Mouse (Mus musculus): ENCODE results near the gene Rps11.
"Not testable (repeated sequence)": the region's sequence is repeated elsewhere in the genome, so short reads cannot be mapped to it uniquely, and the experiment has no call there.

Gene Rps11

DNA sequence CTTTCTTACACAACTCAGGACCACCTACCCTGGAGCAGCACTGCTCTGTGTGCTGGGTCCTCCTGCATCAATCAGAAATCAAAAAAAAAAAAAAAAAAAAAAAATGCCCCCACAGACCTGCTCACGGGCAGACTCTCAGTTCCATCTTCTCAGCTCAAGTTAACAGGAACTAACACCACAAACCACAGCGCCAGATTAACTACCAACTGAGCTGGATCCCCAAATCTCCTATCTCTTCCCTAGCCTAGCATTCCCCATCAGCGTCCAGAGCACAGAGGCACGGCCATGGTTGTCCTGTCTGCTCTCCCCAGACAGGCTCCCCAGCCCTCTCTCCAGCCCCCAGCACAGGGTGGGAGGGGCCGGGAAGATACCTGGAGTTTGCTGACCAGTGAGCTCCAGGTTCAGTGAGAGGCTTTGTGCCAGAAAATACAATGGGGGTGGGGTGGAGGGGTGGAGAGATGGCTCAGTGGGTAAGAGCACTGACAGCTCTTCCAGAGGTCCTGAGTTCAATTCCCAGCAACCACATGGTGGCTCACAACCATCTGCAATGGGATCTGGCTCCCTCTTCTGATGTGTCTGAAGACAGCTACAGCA lies 17.1 kb downstream of the Rps11 start:
- no peak for DNase-seq

GRCm38 (mm10) chr7:45106441-45106840 lies 17.8 kb downstream of the Rps11 start:
- DNase-seq: no peak

DNA sequence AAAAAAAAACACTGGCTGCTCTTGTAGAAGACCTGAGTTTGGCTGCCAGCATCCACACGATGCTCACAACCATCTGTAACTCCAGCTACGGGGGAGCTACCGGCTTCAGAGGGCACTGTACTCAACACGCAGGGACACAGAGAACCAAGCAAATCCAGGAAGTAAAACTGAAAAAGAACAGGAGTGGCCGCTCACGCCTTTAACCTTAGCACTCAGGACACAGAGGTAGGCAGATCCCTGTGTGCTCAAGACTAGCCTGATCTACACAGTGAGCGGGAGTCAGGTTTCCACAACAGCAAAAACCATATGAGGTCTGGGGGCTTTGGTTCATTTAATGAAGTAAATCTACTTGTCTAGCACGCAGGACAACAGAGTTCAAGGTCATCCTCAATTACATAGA lies 18.7 kb downstream of the Rps11 start:
- no peak for DNase-seq

- DNase-seq: no peak
Observed at GRCm38 (mm10) chr7:45104941-45105340, 19.3 kb downstream of the Rps11 start.

DNA sequence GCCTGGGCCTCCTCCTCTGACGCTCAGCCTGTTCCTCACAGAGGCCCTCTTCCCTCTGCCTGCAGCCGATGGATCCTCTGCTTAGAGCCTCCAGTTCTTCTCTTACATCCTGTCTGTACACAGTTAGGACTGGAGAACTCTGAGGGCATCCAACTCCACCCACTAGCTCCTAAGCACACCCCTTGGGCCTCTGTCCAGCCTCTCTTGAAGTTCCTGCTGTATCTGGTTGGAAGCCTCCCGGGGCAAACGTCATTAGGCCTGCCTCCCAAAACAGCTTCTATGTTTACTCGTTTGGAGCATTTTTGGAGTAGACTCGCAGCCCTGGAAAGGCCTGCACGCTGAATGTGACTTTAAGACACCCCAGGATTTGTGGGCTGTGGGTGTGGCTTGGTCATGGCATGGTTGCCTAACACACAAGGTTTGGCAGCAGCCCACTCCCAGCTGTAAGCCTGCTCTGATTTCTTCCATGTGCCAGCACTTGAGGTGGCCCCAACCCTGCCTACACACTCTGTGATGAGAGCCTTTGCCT lies 20.5 kb downstream of the Rps11 start, which contains the start of gene Fcgrt:
Gene Fcgrt (minus strand): TSS at position 200 of the 529 bp plus-strand sequence.
- no peak for DNase-seq

DNA sequence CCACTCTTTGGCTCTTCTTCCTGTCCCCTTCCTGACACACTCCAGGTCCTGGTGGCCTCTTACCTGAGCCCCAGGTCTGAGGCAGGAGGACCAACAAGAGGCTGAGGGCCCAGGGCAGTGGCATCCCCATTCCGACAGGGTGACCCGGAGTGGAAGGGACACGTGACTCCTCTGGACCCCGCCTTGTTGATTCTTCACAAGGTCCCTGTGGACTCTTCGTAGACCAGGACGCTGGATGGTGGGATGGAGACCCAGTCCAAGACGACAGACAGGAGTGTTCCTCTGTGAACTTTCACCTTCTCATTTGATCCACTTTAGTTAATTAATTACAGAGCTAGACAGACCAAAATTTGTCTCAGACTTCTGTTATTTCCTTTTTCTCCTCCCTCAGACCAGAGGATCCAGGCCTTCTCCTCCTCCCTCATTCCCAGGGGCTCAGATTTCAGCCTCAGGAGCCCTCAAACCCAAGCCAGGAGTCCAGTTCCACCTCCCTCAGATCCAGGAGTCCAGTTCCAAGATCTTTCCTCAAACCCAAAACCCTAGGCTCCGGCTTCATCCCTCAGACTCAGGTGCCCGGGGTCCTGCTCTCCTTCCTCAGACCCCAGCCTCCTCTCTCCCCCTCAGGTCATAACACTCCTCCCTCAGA lies 21.2 kb downstream of the Rps11 start:
- DNase-seq: no peak

- no peak for DNase-seq
Observed at GRCm38 (mm10) chr7:45102441-45102840, 21.8 kb downstream of the Rps11 start.

DNA sequence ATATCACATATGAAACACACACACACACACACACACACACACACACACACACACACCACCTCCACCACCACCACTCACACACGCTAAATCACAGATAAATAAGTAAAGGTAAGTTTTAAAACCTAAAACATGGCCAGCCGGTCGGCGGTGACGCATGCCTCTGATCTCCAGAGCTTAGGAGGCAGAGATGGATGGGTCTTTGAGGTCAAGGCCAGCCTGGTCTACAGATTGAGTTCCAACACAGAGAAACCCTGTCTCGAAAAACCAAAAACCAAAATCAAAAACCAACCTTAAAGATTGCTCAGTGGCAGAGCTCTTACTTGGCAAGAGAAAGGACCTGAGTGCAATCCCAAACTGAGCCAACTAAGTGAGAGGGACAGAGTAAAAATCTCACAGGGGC lies 24.2 kb downstream of the Rps11 start:
- DNase-seq: no peak

DNA sequence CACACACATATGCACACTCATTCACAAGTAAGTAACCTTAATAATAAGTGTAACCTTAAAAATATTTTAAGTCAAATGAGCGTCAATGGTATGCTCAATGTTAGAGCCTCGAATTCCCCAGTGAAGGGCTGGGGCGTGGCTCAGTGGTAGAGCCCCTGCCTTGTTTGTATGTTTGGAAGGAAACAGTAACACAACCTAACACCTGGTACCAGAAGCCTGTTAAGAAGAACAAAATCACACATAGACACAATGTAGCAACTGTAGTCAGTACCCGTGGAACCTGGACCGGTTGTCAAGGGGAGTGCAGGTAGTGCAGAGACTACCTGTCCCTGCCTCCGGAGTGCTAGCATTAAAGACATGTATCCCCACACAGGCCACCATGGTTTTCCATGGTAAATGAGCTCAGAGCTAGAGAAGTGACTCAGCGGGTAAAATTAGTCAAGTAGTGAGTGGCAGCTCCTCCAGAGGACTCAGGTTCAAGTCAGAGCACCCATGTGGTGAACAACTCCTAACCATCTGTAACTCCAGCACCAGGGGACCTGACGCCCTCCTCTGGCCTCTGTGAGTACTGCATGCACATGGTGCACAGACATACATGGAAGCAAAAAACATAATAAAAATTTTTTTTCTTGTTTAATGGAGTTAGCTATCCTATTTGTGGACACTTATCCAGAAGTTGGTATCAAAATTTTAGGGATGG lies 25.5 kb downstream of the Rps11 start:
- DNase-seq: no peak

- DNase-seq: no peak
Observed at GRCm38 (mm10) chr7:45097479-45097878, 26.8 kb downstream of the Rps11 start.

DNA sequence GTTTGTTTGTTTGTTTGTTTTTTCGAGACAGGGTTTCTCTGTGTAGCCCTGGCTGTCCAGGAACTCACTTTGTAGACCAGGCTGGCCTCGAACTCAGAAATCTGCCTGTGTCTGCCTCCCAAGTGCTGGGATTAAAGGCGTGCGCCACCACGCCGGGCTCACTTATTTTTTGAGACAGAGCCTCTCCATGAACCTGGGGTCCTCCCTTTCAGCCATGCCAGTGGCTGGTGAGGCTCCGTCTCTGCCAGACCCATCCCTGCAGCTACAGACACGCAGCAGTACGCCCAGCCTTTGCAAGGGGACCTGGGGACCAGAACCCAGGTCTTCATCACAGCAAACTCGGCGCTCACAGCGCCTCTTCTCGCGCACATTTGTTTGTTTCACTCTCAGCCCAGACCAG lies 28.3 kb downstream of the Rps11 start:
- not testable (repeated sequence) for DNase-seq

- DNase-seq: no peak
Observed at GRCm38 (mm10) chr7:45095367-45095766, 28.9 kb downstream of the Rps11 start.

DNA sequence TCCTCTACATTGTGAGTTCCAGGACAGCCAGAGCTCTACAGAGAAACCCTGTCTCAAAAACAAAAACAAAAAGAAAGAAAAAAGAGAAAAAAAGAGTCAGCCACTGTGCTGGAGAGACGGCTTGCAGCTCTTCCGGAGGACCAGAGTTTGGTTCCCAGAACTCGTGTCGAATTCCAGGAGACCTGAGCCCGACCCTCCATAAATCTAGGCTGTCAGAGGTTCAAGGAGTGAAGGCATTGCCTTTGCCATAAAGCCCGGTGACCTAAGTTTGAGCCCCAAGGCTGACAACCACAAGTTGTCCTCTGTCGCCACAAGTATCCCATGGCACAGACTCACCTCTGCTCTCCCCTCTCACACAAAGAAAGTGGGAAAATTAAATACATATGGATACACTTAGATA lies 30.1 kb downstream of the Rps11 start:
- no peak for DNase-seq

DNA sequence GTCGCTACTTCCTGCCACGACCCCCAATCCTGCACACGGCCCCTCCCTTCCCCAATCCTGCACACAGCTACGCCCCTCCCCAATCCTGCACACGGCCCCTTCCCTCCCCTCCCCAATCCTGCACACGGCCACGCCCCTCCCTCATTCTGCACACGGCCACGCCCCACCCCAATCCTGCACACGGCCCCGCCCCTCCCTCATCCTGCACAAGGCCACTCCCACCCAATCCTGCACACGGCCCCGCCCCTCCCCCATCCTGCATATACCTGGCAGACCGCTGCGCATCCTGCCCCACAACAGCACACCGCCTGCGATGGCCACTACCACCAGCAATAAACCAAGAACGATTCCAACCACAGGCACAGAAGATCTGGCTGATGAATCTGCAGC lies 30.7 kb downstream of the Rps11 start:
- no peak for DNase-seq

GRCm38 (mm10) chr7:45092828-45093515 lies 31.3 kb downstream of the Rps11 start:
- DNase-seq: no peak

- no peak for DNase-seq
Observed at GRCm38 (mm10) chr7:45092048-45092447, 32.2 kb downstream of the Rps11 start, which contains the start of gene Rcn3. TSS of gene Rcn3 (minus strand) at chr7:45092221.

DNA sequence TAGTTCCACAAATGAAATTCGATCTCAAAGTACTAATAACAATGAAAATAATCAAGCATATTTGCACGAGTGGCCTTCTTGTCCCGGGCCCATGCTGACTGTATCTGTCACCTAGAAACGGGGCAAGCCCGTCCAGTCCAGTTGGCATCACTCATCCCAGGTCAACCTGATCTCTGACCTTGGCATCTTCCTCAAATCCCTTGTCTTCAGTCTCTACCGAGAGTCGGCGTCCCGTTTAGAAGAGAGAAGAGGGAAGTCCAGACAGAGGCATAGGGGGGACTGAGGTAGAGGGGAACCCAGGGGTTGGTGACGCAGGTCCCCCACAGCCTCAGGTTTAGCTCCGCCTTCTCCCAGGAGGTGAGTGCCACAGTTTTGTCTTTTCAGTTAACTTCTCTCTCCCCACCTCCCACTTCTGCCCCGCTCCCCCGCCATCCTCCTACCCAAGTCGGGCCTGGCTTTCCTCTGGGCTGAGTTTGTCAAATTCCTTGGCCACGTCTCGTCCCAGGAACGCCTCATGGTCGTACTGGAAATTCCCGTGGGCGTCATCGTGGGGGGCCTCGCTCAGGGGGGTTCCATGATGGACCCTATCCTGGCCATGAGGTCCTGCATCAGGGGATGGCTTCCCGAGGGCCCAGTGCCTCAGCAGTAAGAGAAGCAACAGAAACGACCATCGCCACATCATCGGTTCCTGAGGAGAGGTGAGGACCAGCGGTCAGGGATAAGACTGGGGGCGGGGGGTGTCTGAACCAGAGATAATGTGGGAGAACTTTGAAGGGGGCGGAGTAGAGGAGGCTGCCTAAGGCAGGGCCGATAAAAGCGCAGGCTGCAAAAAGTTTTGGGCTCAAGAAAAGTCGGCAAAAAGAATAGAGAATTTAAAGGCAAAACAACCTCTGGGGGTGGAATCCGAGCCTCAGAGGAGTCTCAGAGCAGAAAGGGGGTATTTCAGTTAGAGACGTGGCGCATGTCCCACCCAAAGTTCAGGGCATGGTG lies 32.9 kb downstream of the Rps11 start:
- no peak for DNase-seq

DNA sequence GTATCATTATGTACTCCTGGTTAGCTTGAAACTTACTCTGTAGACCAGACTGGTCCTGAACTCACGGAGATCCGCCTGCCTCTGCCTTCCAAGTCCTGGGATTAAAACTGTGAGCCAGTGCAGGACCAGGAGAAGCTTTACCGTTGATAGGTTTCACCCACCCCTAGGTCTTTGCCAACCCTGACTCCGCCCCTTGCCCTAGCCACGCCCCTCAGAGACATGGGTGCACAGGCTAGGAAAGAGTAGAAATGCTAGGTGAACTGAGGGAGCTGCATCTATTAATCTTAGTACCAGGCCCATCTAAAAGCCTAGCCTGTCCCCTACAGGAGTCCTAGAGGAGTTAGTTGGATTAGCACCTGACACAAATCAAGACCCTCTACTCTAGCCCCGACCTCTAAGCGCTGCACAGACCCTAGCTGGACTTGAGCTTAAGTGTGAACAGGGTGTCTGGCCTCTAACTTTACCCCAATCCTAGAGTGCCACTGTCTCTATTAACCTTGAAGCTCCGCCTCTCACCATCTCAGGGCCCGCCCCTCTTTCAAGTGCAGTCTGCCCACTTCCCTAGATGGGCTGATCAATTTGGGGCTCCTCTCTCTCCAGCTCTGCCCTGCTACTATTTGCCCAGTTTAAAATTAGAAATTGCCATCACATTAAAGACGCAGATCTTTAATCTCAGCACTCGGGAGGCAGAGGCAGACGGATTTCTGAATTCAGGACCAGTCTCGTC lies 33.8 kb downstream of the Rps11 start:
- peak; percentile 40 for DNase-seq

GRCm38 (mm10) chr7:45088597-45088996 lies 35.6 kb downstream of the Rps11 start:
- no peak for DNase-seq

GRCm38 (mm10) chr7:45086084-45086483 lies 38.2 kb downstream of the Rps11 start:
- no peak for DNase-seq

GRCm38 (mm10) chr7:45083300-45083890 lies 40.8 kb downstream of the Rps11 start:
- peak; percentile 50 for DNase-seq

All from thymus, postnatal 25 days (tissue).